Mouse (Mus musculus) stomach, postnatal 0 days (tissue): ENCODE measurements at regions not wholly inside any gene's neighbourhood (a gene's known extent, or its start where the extent isn't known, plus 50 kb on each side); places are given as distances from the start of the nearest gene placed in this dataset.

Experiments used
- CTCF ChIP-seq: IDR thresholded peaks from 2 replicates; pipeline ENCODE4 v1.5.1; 2016; ENCODE audit warnings: antibody characterized with exemption, low read depth, mild to moderate bottlenecking, moderate library complexity
- EP300 ChIP-seq: optimal IDR thresholded peaks from 2 replicates; pipeline ENCODE3; 2016; ENCODE audit warnings: antibody characterized with exemption

GRCm38 (mm10) chr1:151096079-151096478 is 86.3 kb upstream of the Gm47985 start:
- TF ChIP-seq CTCF (no peak), EP300 (no peak)
